Mouse (Mus musculus) lung, postnatal 0 days (tissue): ENCODE results near the gene BC025446. TPM values are rescaled to one million over a fixed set of nuclear protein-coding genes. Genes with fewer than 3 reads are reported as not detected.
"Not testable (repeated sequence)": the region's sequence is repeated elsewhere in the genome, so short reads cannot be mapped to it uniquely, and the experiment has no call there.

Experiments used
- ATAC-seq: fragments of 200-750 bp; cut with Nextera tagmentation; 2 replicates; pipeline ENCODE4 v1.8.0; 2017; ENCODE audit warnings: moderate library complexity
- DNase-seq: peaks from one replicate; pipeline ENCODE4 v3.0.0-alpha.2; 2016; ENCODE audit warnings: low spot score
- H3K27ac ChIP-seq: fragments of 300-500 bp; sonication (generic); 2 replicates; pipeline ENCODE4 v1.5.1; 2014; ENCODE audit warnings: antibody characterized with exemption, mild to moderate bottlenecking, low read length, mixed read lengths
- H3K27me3 ChIP-seq: fragments of 300-500 bp; sonication (generic); replicated peaks from 2 replicates; pipeline ENCODE4 v1.6.1; 2014; ENCODE audit warnings: low read length, mixed read lengths; ENCODE audit not compliant: insufficient read depth
- H3K36me3 ChIP-seq: fragments of 300-500 bp; sonication (generic); 2 replicates; pipeline ENCODE4 v1.6.1; 2014; ENCODE audit warnings: low read length, mixed read lengths; ENCODE audit not compliant: insufficient read depth
- H3K4me1 ChIP-seq: fragments of 300-500 bp; sonication (generic); 2 replicates; pipeline ENCODE4 v1.6.1; 2014; ENCODE audit warnings: antibody characterized with exemption, low read depth, low read length, mixed read lengths; ENCODE audit not compliant: insufficient read depth
- H3K4me2 ChIP-seq: fragments of 300-500 bp; sonication (generic); replicated peaks from 2 replicates; pipeline ENCODE4 v1.6.1; 2014; ENCODE audit warnings: low read depth, mild to moderate bottlenecking, low read length, moderate library complexity, mixed read lengths
- H3K4me3 ChIP-seq: fragments of 300-500 bp; sonication (generic); 2 replicates; pipeline ENCODE4 v1.5.1; 2014; ENCODE audit warnings: low read depth, low read length
- H3K9ac ChIP-seq: fragments of 300-500 bp; sonication (generic); replicated peaks from 2 replicates; pipeline ENCODE4 v1.6.1; 2014; ENCODE audit warnings: low read depth, mild to moderate bottlenecking
- H3K9me3 ChIP-seq: fragments of 300-500 bp; sonication (generic); 2 replicates; pipeline ENCODE4 v1.6.1; 2016; ENCODE audit warnings: low read length, mixed read lengths
- CTCF ChIP-seq: IDR thresholded peaks from 2 replicates; pipeline ENCODE4 v1.5.1; 2016; ENCODE audit warnings: antibody characterized with exemption, mild to moderate bottlenecking
- EP300 ChIP-seq: IDR thresholded peaks from 2 replicates; pipeline ENCODE4 v1.6.1; 2016; ENCODE audit warnings: antibody characterized with exemption, mild to moderate bottlenecking, control low read depth
- WGBS: fragments of 180-500 bp; shearing (Covaris S2); extraction: QIAGEN DNeasy Blood & Tissue Kit; methylation state at CpG from one replicate; pipeline ENCODE4 v1.1.7; 2014; 5-methylcytosine and 5-hydroxymethylcytosine counted together
- polyA plus RNA-seq: library from polyadenylated mRNA; unstranded; fragments of >200 nt; fragmentation: Nextera tagmentation; extraction: Ambion mirVana; gene quantifications from 2 replicates; pipeline ENCODE4 v1.2.1, GENCODE M21; 2015

BC025446 gene
- polyA plus RNA-seq = not detected in 2 replicates

- no peaks in the 10 kb centered on the region for H3K36me3 ChIP-seq
- TF ChIP-seq CTCF = no peak
- TF ChIP-seq EP300 = no peak
- no peak within 1 kb of the TSS for H3K27ac ChIP-seq
- no peak within 1 kb of the TSS for H3K9ac ChIP-seq
- DNase-seq (peak; percentile 9), ATAC-seq (no peak)
- no peak within 1 kb of the TSS for H3K4me2 ChIP-seq
- H3K9me3 ChIP-seq = no peaks in the 10 kb centered on the region
- 47% methylated on average over 7 of the region's 7 CpGs for WGBS
- H3K4me1 ChIP-seq = no peaks in the 10 kb centered on the region
- H3K4me3 ChIP-seq = no peak within 1 kb of the TSS
- H3K27me3 ChIP-seq = no peaks in the 10 kb centered on the region
These were observed at the start of gene BC025446 for GRCm38 (mm10) chr15:75215778-75216691. Gene BC025446, plus strand, starts transcription at chr15:75216376.

GRCm38 (mm10) chr15:75175506-75175905 lies 40.7 kb upstream of the BC025446 start:
- Histone ChIP-seq H3K4me2 (no peak overlapping the region), H3K4me1 (no peaks in the 10 kb centered on the region), H3K36me3 (no peaks in the 10 kb centered on the region), H3K9me3 (no peaks in the 10 kb centered on the region), H3K27ac (no peak overlapping the region), H3K9ac (no peak overlapping the region), H3K27me3 (no peaks in the 10 kb centered on the region), H3K4me3 (no peak overlapping the region)
- WGBS = 43% methylated on average over 1 of the region's 1 CpGs
- no peak for TF ChIP-seq EP300
- TF ChIP-seq CTCF = peak; percentile 69
- DNase-seq = peak; percentile 55
- ATAC-seq = no peak

GRCm38 (mm10) chr15:75186291-75186690 lies 29.9 kb upstream of the BC025446 start:
- H3K36me3 ChIP-seq = no peaks in the 10 kb centered on the region
- 14% methylated on average over 2 of the region's 2 CpGs for WGBS
- no peak for DNase-seq
- H3K9me3 ChIP-seq = no peaks in the 10 kb centered on the region
- no peak overlapping the region for H3K27ac ChIP-seq
- TF ChIP-seq CTCF (no peak), EP300 (no peak)
- no peak overlapping the region for H3K9ac ChIP-seq
- no peaks in the 10 kb centered on the region for H3K4me1 ChIP-seq
- H3K27me3 ChIP-seq = no peaks in the 10 kb centered on the region
- no peak overlapping the region for H3K4me2 ChIP-seq
- no peak for ATAC-seq
- no peak overlapping the region for H3K4me3 ChIP-seq

DNA sequence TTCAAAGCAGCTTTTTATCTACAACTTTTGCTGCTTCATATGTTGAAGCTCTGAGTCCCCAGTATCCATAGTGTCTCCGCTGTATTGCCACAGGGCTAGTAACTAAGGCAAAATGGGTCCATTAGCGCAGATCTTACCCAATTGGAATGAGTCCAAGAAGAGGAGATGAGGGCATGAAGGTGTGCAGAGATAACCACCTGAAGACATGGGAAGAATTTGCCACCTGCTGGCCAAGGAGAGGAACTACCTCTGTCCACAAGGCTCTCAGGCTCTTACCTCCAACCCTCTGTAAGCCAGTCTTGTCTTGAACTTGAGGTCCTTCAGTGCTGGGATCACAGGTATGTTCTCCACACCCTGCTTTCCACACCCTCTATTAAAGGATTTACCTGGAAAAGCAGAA lies 27.1 kb upstream of the BC025446 start:
- ATAC-seq = no peak
- DNase-seq = peak; percentile 43
- no peak overlapping the region for H3K4me3 ChIP-seq
- H3K27me3 ChIP-seq = no peaks in the 10 kb centered on the region
- H3K9me3 ChIP-seq = no peaks in the 10 kb centered on the region
- H3K4me1 ChIP-seq = no peaks in the 10 kb centered on the region
- no peak overlapping the region for H3K27ac ChIP-seq
- H3K36me3 ChIP-seq = no peaks in the 10 kb centered on the region
- TF ChIP-seq EP300 (no peak), CTCF (peak; percentile 73)
- H3K4me2 ChIP-seq = no peak overlapping the region
- H3K9ac ChIP-seq = no peak overlapping the region
- WGBS = 55% methylated on average over 2 of the region's 2 CpGs

DNA sequence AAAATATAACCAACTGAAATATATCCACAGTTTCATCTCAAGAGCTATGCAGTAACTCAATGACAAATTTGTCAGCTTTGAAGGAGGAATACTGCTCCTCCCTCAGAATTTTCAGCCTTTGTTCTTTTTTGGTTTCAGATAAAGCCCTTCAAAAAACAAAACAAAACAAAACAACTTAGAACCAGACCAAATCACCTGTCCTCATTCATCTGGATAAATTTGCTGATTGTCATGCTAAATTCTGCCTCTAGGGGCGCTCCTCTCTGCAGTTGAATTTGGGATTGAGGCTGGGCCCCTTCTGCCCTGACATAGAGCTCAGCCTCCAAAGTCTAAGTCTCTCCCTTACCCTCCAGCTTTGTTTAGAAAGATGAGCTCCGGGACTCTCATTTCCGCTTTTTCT lies 25.6 kb upstream of the BC025446 start:
- not testable (repeated sequence) for H3K4me1 ChIP-seq, H3K4me2 ChIP-seq, H3K9ac ChIP-seq, ATAC-seq, H3K4me3 ChIP-seq, H3K36me3 ChIP-seq, H3K27ac ChIP-seq, H3K9me3 ChIP-seq, H3K27me3 ChIP-seq, DNase-seq
- WGBS = 0% methylated on average over 1 of the region's 3 CpGs
- peak; percentile 55 for TF ChIP-seq CTCF

DNA sequence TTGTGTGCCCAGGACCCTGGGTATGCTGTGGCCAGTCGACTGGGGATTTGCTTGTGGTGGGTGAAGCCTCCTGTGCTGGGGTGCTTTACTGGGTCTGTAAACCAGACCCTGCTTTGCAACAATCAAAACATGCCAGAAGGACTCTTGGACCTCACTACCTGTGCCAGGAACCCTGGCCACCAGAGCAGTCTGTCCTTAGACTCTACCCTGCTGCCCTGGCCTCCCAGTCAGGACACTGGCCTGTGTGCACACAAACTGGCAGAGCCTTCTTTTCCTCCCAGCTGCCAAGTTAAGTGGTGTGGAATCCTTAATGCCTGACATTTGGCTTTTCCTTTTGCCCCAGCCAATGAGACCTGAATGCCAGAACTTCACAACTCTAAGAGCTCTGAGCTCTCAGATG lies 655 bp downstream of the BC025446 start:
- H3K4me2 ChIP-seq = no peak overlapping the region
- 46% methylated on average over 1 of the region's 1 CpGs for WGBS

More for the DNA sequence above, 655 bp downstream of the BC025446 start:
- Histone ChIP-seq H3K9me3 (no peaks in the 10 kb centered on the region), H3K9ac (no peak overlapping the region), H3K27ac (no peak overlapping the region), H3K4me1 (no peaks in the 10 kb centered on the region), H3K27me3 (no peaks in the 10 kb centered on the region), H3K4me3 (no peak overlapping the region), H3K36me3 (no peaks in the 10 kb centered on the region)
- no peak for TF ChIP-seq CTCF
- TF ChIP-seq EP300 = no peak
- DNase-seq (no peak), ATAC-seq (no peak)
